Mouse (Mus musculus): ENCODE measurements around the gene Hsf4. TPM values are rescaled to one million over a fixed set of nuclear protein-coding genes. Genes with fewer than 3 reads are reported as not detected.
A peak's percentile ranks its signal among the peaks of the same experiment; 100 is the strongest.
"Not testable (repeated sequence)": the region's sequence is repeated elsewhere in the genome, so short reads cannot be mapped to it uniquely, and the experiment has no call there.

Hsf4 gene
- total RNA-seq, 2 experiments from 2014 or later: 0.42 to 0.53 TPM

GRCm38 (mm10) chr8:105282239-105282638 lies 12.6 kb downstream of the Hsf4 start:
- DNase-seq (ENCODE audit: low spot score in 2 of 2): no peak

GRCm38 (mm10) chr8:105283074-105283473 lies 13.5 kb downstream of the Hsf4 start:
- no peak for DNase-seq (ENCODE audit: low spot score in 2 of 2)

GRCm38 (mm10) chr8:105285514-105285913 lies 15.9 kb downstream of the Hsf4 start:
- DNase-seq (ENCODE audit: low spot score in 2 of 2): no peak

GRCm38 (mm10) chr8:105286907-105287306 lies 17.3 kb downstream of the Hsf4 start:
- DNase-seq (ENCODE audit: low spot score in 2 of 2): no peak

- no peak for DNase-seq (ENCODE audit: low spot score in 2 of 2)
Observed at GRCm38 (mm10) chr8:105288231-105288630, 18.6 kb downstream of the Hsf4 start.

GRCm38 (mm10) chr8:105288958-105289732 lies 19.5 kb downstream of the Hsf4 start:
- DNase-seq (ENCODE audit: low spot score in 2 of 2): peak; percentile 78 to 85

- no peak for DNase-seq (ENCODE audit: low spot score in 2 of 2)
Observed at GRCm38 (mm10) chr8:105289805-105290460, 20.3 kb downstream of the Hsf4 start, which contains the start of gene 4931428F04Rik. TSS of gene 4931428F04Rik (minus strand) at chr8:105289864.

GRCm38 (mm10) chr8:105290554-105291314 lies 21.1 kb downstream of the Hsf4 start:
- peak; percentile 64 to 87 for DNase-seq (ENCODE audit: low spot score in 2 of 2)

GRCm38 (mm10) chr8:105291364-105291763 lies 21.8 kb downstream of the Hsf4 start:
- not testable (repeated sequence) for DNase-seq (ENCODE audit: low spot score in 2 of 2)

- DNase-seq (ENCODE audit: low spot score in 2 of 2): not testable (repeated sequence)
Observed at GRCm38 (mm10) chr8:105291802-105292201, 22.2 kb downstream of the Hsf4 start.

GRCm38 (mm10) chr8:105292471-105292870 lies 22.9 kb downstream of the Hsf4 start:
- DNase-seq (ENCODE audit: low spot score in 2 of 2): no peak

- DNase-seq (ENCODE audit: low spot score in 2 of 2): no peak
Observed at GRCm38 (mm10) chr8:105293405-105293804, 23.8 kb downstream of the Hsf4 start.

GRCm38 (mm10) chr8:105294776-105295175 lies 25.2 kb downstream of the Hsf4 start:
- no peak for DNase-seq (ENCODE audit: low spot score in 2 of 2)

GRCm38 (mm10) chr8:105295256-105295655 lies 25.7 kb downstream of the Hsf4 start:
- DNase-seq (ENCODE audit: low spot score in 2 of 2): no peak

GRCm38 (mm10) chr8:105295895-105296573 lies 26.4 kb downstream of the Hsf4 start, which contains the start of gene Exoc3l:
TSS of gene Exoc3l (minus strand) at chr8:105296101.
- no peak for DNase-seq (ENCODE audit: low spot score in 2 of 2)

- peak; percentile 85 to 88 for DNase-seq (ENCODE audit: low spot score in 2 of 2)
Observed at GRCm38 (mm10) chr8:105297511-105298192, 28.1 kb downstream of the Hsf4 start, which contains the start of gene E2f4. TSS of gene E2f4 (plus strand) at chr8:105297663.

- DNase-seq (ENCODE audit: low spot score in 2 of 2): no peak
Observed at GRCm38 (mm10) chr8:105298351-105299252, 29.0 kb downstream of the Hsf4 start.

GRCm38 (mm10) chr8:105299962-105300361 lies 30.4 kb downstream of the Hsf4 start:
- DNase-seq (ENCODE audit: low spot score in 2 of 2): no peak

- no peak for DNase-seq (ENCODE audit: low spot score in 2 of 2)
Observed at GRCm38 (mm10) chr8:105303396-105303795, 33.8 kb downstream of the Hsf4 start.

Measured in adrenal gland, postnatal 4 days (tissue).